Mouse (Mus musculus) MEL (cell line): ENCODE measurements at regions not wholly inside any gene's neighbourhood (a gene's known extent, or its start where the extent isn't known, plus 50 kb on each side); places are given as distances from the start of the nearest gene placed in this dataset.

Source experiments
- DNase-seq: peaks from one replicate; pipeline ENCODE4 v3.0.0; 2011; ENCODE audit warnings: low read depth, low spot score
- H3K27ac ChIP-seq: 2 replicates; pipeline ENCODE4 v1.5.1; 2012; ENCODE audit warnings: low read depth, mild to moderate bottlenecking, control low read depth, low read length, moderate library complexity; ENCODE audit not compliant: control insufficient read depth
- H3K27me3 ChIP-seq, 2 experiments: fragments of 150-350 bp in 1 of 2; sonication (generic) in 1 of 2; 2 replicates each; pipeline ENCODE4 v1.6.1; 2012; ENCODE audit warnings: low read length in 2 of 2, mild to moderate bottlenecking in 2 of 2, improper control_type of control experiment in 1 of 2, moderate library complexity in 1 of 2; ENCODE audit not compliant: insufficient read depth in 2 of 2, control insufficient read depth in 1 of 2
- H3K36me3 ChIP-seq, 2 experiments: 2 replicates each; pipeline ENCODE4 v1.6.1; 2012 to 2014; ENCODE audit warnings: low read length in 2 of 2, improper control_type of control experiment in 1 of 2, inconsistent platforms in 1 of 2, mild to moderate bottlenecking in 1 of 2; ENCODE audit not compliant: insufficient read depth in 2 of 2, control insufficient read depth in 1 of 2
- H3K4me1 ChIP-seq, 2 experiments: fragments of 150-350 bp in 1 of 2; sonication (generic) in 1 of 2; 2 replicates each; pipeline ENCODE4 v1.6.1; 2012; ENCODE audit warnings: low read length in 2 of 2, improper control_type of control experiment in 1 of 2, mild to moderate bottlenecking in 1 of 2; ENCODE audit not compliant: insufficient read depth in 2 of 2, control insufficient read depth in 1 of 2
- H3K4me3 ChIP-seq, 2 experiments: fragments of 150-350 bp in 1 of 2; sonication (generic) in 1 of 2; 2 replicates each; pipeline ENCODE4 v1.5.1; 2012; ENCODE audit warnings: low read depth in 2 of 2, low read length in 2 of 2, mild to moderate bottlenecking in 2 of 2, moderate library complexity in 2 of 2, control low read depth in 1 of 2, improper control_type of control experiment in 1 of 2; ENCODE audit not compliant: control insufficient read depth in 1 of 2, insufficient read depth in 1 of 2
- H3K79me2 ChIP-seq: 2 replicates; pipeline ENCODE4 v1.6.1; 2012; ENCODE audit warnings: mild to moderate bottlenecking, low read length, moderate library complexity; ENCODE audit not compliant: control insufficient read depth, poor library complexity, insufficient read depth
- H3K9ac ChIP-seq: 2 replicates; pipeline ENCODE4 v1.6.1; 2012; ENCODE audit warnings: low read depth, mild to moderate bottlenecking, control low read depth, low read length, moderate library complexity; ENCODE audit not compliant: control insufficient read depth, poor library complexity, severe bottlenecking
- H3K9me3 ChIP-seq: fragments of 150-350 bp; sonication (generic); replicated peaks from 2 replicates; pipeline ENCODE4 v1.6.1; 2012; ENCODE audit warnings: mild to moderate bottlenecking, low read length, improper control_type of control experiment, moderate library complexity; ENCODE audit not compliant: insufficient read depth
- CHD1 ChIP-seq: IDR thresholded peaks from 2 replicates; pipeline ENCODE4 v1.6.1; 2012; ENCODE audit warnings: low read depth, mild to moderate bottlenecking, inconsistent platforms, low read length, improper control_type of control experiment
- CTCF ChIP-seq, 3 experiments: IDR thresholded peaks in 2 of 3; conservative IDR thresholded peaks in 1 of 3; 2 replicates each; pipeline ENCODE4 v1.5.1; 2011 to 2012; ENCODE audit warnings: low read length in 3 of 3, low read depth in 2 of 3, mild to moderate bottlenecking in 2 of 3, improper control_type of control experiment in 1 of 3, inconsistent platforms in 1 of 3, mixed read lengths in 1 of 3, moderate library complexity in 1 of 3; ENCODE audit not compliant: control insufficient read depth in 1 of 3, insufficient read depth in 1 of 3, poor library complexity in 1 of 3, severe bottlenecking in 1 of 3
- ELF1 ChIP-seq: IDR thresholded peaks from 2 replicates; pipeline ENCODE4 v1.6.1; 2014; ENCODE audit warnings: low read depth, mild to moderate bottlenecking, inconsistent platforms, low read length, improper control_type of control experiment, moderate library complexity
- GATA1 ChIP-seq: IDR thresholded peaks from 2 replicates; pipeline ENCODE4 v1.6.1; 2011; ENCODE audit warnings: low read depth, low read length, improper control_type of control experiment
- HCFC1 ChIP-seq: IDR thresholded peaks from 2 replicates; pipeline ENCODE4 v1.6.1; 2012; ENCODE audit warnings: low read depth, mild to moderate bottlenecking, inconsistent platforms, low read length, improper control_type of control experiment, moderate library complexity
- KAT2A ChIP-seq: conservative IDR thresholded peaks from 2 replicates; pipeline ENCODE4 v1.6.1; 2012; ENCODE audit warnings: low read depth, low read length, improper control_type of control experiment, inconsistent platforms
- MEF2A ChIP-seq: IDR thresholded peaks from 2 replicates; pipeline ENCODE4 v1.6.1; 2014; ENCODE audit warnings: low read depth, mild to moderate bottlenecking, inconsistent platforms, low read length, improper control_type of control experiment; ENCODE audit not compliant: poor library complexity, insufficient replicate concordance, severe bottlenecking; ENCODE audit errors: extremely low read depth
- MYB ChIP-seq: IDR thresholded peaks from 2 replicates; pipeline ENCODE4 v1.6.1; 2011; ENCODE audit warnings: mild to moderate bottlenecking, low read depth, low read length, improper control_type of control experiment
- NELFE ChIP-seq: IDR thresholded peaks from 2 replicates; pipeline ENCODE4 v1.6.1; 2011; ENCODE audit warnings: low read depth, low read length, improper control_type of control experiment
- POLR2AphosphoS5 ChIP-seq: IDR thresholded peaks from 2 replicates; pipeline ENCODE4 v1.6.1; 2012; ENCODE audit warnings: low read depth, borderline replicate concordance, mild to moderate bottlenecking, inconsistent platforms, low read length, moderate library complexity, mixed read lengths
- RAD21 ChIP-seq: IDR thresholded peaks from 2 replicates; pipeline ENCODE4 v1.6.1; 2011; ENCODE audit warnings: mild to moderate bottlenecking, low read depth, low read length, improper control_type of control experiment
- RCOR1 ChIP-seq: IDR thresholded peaks from 2 replicates; pipeline ENCODE4 v1.6.1; 2012; ENCODE audit warnings: low read depth, mild to moderate bottlenecking, inconsistent platforms, low read length, improper control_type of control experiment
- UBTF ChIP-seq: IDR thresholded peaks from 2 replicates; pipeline ENCODE4 v1.6.1; 2012; ENCODE audit warnings: low read depth, mild to moderate bottlenecking, inconsistent platforms, low read length, improper control_type of control experiment, moderate library complexity, borderline replicate concordance; ENCODE audit not compliant: insufficient read depth
- USF1 ChIP-seq: IDR thresholded peaks from 2 replicates; pipeline ENCODE4 v1.6.1; 2014; ENCODE audit warnings: low read depth, mild to moderate bottlenecking, inconsistent platforms, low read length, improper control_type of control experiment, moderate library complexity
- ZC3H11A ChIP-seq: IDR thresholded peaks from 2 replicates; pipeline ENCODE4 v1.6.1; 2012; ENCODE audit warnings: low read depth, mild to moderate bottlenecking, inconsistent platforms, low read length, improper control_type of control experiment
- ZKSCAN1 ChIP-seq: IDR thresholded peaks from 2 replicates; pipeline ENCODE4 v1.6.1; 2012; ENCODE audit warnings: low read depth, mild to moderate bottlenecking, inconsistent platforms, low read length, improper control_type of control experiment, moderate library complexity

DNA sequence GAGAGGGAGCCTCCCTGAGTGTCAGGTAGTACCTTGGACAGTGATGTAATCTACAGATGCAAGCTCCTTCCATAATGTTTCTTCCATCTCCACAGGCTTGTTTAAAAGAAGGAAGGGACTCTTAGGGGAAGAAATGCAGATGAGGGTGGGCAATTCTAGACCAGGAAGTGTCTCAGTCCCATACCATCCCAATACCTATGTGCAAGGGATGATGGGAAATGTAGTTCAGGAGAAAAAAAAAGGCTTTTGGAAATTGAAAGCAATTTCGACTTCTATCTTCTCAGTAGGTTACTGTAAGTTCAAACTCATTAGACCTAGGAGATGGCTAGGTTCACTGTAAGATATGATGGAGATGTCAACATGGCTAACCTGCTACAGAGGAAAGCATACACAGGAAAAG lies 68.3 kb downstream of the Cd83 start:
- Histone ChIP-seq H3K79me2 (no peaks in the 10 kb centered on the region), H3K27me3 (no peaks in the 10 kb centered on the region), H3K4me3 (no peak overlapping the region)
- TF ChIP-seq CTCF (IDR thresholded peaks at IDR 0.05 in 2 of 3, conservative IDR thresholded peaks at IDR 0.05 in 1 of 3; ENCODE audit: control insufficient read depth in 1 of 3, insufficient read depth in 1 of 3, low read depth in 2 of 3, low read length in 3 of 3, poor library complexity in 1 of 3, severe bottlenecking in 1 of 3) (no peak), HCFC1 (peak; percentile 22; the same call in 1 of the 2 replicates)
- TF ChIP-seq, all 39 proteins: peak for 1
- no peak for DNase-seq
- H3K9me3 ChIP-seq: no peaks in the 10 kb centered on the region
- H3K27ac ChIP-seq: no peak overlapping the region
- H3K4me1 ChIP-seq: no peaks in the 10 kb centered on the region
- H3K36me3 ChIP-seq: no peaks in the 10 kb centered on the region
- no peak overlapping the region for H3K9ac ChIP-seq

DNA sequence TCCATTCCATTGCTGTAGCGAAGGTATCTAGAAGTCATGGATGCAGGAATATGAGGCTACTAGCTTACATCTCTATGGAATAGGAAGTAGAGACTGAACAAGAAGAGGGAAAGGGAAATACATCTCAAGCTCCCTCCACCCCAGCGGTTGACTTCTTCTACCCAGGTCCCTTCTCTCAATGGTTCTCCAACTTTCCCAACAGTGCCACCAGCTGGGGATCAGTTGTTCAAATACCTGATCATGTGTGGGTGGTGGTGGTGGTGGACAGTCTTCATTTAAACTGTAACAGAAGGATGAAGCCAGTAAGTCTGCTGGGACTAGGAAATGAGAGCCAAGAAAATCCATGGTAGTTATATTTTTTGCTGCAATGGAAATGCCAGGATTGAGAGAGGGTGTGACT lies 70.4 kb downstream of the Cd83 start:
- no peak overlapping the region for H3K9ac ChIP-seq
- no peaks in the 10 kb centered on the region for H3K4me1 ChIP-seq
- no peaks in the 10 kb centered on the region for H3K79me2 ChIP-seq
- no peaks in the 10 kb centered on the region for H3K27me3 ChIP-seq
- no peak overlapping the region for H3K4me3 ChIP-seq
- no peaks in the 10 kb centered on the region for H3K9me3 ChIP-seq
- H3K27ac ChIP-seq: no peak overlapping the region
- TF ChIP-seq KAT2A (no peak), GATA1 (no peak), NELFE (no peak)
- TF ChIP-seq, all 39 proteins: peak for 0
- no peaks in the 10 kb centered on the region for H3K36me3 ChIP-seq
- DNase-seq: no peak

DNA sequence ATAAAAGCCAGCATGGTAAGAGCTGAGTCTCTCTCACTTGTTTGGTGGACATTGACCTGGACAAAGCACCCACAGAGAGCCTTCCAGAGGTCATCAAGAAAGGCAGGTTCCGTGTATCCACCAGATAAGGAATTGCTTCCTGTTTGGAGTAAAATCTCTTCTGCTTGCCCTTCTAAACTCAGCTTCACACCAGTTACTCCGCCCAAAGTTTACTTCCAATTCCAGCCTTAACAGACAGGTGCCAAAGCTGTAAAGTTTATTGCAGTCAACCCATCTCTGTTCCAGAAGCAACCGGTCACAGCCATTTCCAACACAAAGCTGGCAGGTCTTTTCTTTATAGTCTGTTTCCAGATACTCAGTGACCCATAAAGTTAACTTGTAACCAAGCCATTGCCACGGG lies 76.4 kb downstream of the Cd83 start:
- Histone ChIP-seq H3K27me3 (no peaks in the 10 kb centered on the region), H3K79me2 (no peaks in the 10 kb centered on the region), H3K9ac (no peak overlapping the region), H3K36me3 (no peaks in the 10 kb centered on the region), H3K9me3 (no peaks in the 10 kb centered on the region), H3K4me1 (peaks cover 0 to 2% of the 10 kb centered on the region in 2 experiments; a peak in 1 of 4 replicates), H3K4me3 (no peak overlapping the region), H3K27ac (no peak overlapping the region)
- DNase-seq: no peak
- no peak for TF ChIP-seq MEF2A
- no peak for TF ChIP-seq ZC3H11A
- TF ChIP-seq MYB: no peak
- no peak for TF ChIP-seq ZKSCAN1
- TF ChIP-seq HCFC1: no peak

DNA sequence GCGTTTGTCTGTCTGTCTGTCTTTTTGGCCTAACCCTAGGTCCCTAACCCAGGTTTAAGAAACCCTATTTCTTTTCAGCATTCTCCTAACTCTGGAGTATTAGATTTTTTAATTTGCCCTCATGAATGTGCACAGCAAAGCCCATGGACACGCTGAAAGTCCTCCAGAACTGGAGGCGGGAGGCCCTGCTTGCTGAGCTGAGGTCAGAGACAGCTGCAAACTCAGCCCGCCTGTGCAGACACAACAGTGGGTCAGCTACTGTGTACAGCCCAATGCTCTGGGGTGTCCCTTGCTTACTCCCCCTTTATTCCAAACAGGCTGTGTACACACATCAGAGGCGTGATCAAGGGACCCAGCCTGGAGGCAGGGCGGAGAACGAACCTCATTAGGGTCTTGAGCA lies 76.8 kb downstream of the Cd83 start:
- no peaks in the 10 kb centered on the region for H3K9me3 ChIP-seq
- H3K9ac ChIP-seq: no peak overlapping the region
- TF ChIP-seq UBTF (no peak), MEF2A (no peak), USF1 (no peak), RAD21 (no peak), ELF1 (no peak), CHD1 (no peak), RCOR1 (no peak), KAT2A (no peak), POLR2AphosphoS5 (no peak)
- H3K79me2 ChIP-seq: no peaks in the 10 kb centered on the region
- DNase-seq: no peak
- H3K4me1 ChIP-seq: peaks cover 0 to 2% of the 10 kb centered on the region in 2 experiments; a peak in 1 of 4 replicates
- no peaks in the 10 kb centered on the region for H3K36me3 ChIP-seq
- H3K27me3 ChIP-seq: no peaks in the 10 kb centered on the region
- H3K27ac ChIP-seq: no peak overlapping the region
- H3K4me3 ChIP-seq: no peak overlapping the region
